Mouse (Mus musculus): ENCODE measurements at regions not wholly inside any gene's neighbourhood (a gene's known extent, or its start where the extent isn't known, plus 50 kb on each side); places are given as distances from the start of the nearest gene placed in this dataset.

DNA sequence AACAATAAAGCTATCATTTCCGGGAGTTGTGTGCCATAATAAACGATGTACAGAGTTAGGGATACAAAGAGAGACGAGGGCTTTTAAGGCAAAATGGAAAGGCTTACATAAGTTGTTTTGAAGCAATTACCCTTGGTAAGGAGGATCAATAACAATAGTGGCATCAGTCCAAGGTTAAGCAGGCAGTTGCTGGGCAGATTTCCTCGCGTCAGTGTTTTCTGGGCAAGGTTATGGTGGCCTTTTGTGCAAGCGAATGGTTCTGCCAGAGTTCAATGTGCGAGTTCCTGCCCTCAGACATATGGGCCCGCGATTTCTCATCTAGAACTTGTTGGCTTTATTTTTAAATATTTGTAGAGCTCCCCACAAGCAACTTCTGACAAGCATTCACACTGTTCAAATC is 597.7 kb downstream of the Gm19410 start:
- no peak for DNase-seq (ENCODE audit: low spot score)

DNA sequence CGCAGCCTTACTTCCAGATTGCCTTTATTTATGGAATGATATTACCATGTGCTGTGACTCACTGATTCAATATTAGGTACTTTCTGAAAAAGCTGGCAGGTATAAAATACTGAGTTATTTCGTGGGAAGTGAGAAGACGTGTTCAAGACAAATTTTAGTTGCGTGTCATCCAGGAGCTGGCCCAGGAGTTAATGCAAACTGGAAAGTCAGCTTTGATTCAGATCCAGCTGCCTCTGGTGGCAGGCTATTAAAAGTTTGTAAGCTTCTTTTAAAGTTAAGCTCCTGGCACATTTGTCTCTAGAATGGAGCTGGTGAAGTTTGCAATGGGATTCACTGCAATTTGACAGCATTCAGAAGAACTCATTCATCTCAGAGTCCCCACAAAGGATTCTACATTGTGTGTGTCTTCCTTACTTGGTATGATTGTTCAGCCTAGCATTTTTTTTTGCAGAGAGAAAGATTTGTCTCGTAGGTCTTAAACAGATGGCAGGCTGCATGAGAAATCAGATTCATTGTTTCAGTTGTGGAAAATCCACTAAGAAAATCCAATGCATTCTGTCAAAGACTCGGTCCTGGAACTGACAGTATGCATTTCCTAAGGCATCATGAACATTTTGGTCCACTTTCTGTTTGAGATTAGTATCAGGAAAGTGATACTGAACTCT is 599.1 kb downstream of the Gm19410 start:
- no peak for DNase-seq (ENCODE audit: low spot score)

DNA sequence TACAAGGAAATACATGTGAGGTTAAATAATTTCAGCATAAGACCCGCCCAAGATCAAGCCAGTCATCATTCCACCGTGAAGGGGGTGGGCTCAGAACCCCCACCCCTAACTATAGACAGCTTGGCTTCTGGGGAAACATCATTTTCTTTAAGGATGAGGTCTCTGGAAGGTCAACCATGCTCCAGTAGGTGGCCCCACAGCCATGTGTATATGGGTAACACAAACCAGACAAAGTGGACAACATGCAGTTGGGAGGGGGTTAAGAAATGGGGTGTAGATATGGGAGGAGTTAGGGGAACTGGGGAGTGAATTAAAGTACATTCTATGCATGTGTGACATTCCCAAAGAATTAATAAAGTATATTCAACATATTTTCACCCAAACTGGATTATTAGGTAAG is 600.4 kb downstream of the Gm19410 start:
- no peak for DNase-seq (ENCODE audit: low spot score)

DNA sequence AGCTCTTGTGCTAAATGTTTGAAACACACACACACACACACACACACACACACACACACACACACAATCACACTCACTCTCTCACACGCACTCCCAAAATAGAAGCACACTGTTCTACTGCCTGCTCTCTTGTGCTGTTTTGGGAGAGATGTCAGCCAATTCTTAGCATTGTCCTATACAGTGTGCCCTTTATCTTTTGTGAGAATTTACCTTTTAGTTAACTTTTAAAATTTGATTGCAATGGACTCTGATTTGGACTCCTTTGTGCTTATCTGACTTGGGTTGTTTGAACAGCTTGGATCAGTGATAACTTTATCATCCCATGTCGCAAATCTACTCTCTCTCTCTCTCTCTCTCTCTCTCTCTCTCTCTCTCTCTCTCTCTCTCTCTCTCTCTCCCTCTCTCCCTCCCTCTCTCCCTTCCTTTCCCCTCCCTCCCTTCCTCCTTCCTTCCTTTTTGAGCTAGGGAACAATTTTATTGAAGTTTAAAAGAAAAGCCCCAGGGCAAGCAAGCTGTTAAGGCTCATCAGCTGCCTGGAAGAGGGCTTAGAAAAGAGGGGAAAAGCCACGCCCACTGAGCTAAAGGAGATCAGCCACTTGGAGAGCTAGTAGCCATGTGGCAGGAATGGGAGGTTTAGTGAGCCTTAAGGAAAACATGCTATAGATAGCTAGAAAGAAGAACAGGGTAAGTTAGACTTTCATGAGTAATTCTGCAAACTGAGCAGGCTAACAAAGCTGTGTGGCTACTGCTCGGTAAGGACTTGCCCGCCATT is 611.2 kb downstream of the Gm19410 start:
- no peak for DNase-seq (ENCODE audit: low spot score)

DNA sequence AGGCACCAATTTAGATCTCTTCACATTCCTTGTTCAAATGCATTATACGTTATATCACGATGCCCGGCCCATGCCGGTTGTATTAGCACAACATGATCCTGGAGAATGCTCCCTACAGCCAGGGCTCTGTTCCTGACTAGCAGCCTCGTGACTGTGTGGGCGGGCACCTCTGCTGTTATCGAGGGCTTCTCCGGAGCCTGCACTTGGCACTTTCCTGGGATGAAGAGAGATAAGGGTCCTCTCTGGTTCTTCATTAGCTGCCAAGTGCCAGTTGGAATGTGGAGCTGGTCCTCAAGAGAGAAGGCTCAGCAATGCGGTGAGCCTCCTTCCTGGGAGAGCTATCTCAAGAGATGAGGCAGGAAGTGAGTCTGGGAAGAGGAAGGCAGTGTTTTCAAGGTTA is 598.9 kb upstream of the AI429214 start:
- DNase-seq (ENCODE audit: low spot score): no peak

DNA sequence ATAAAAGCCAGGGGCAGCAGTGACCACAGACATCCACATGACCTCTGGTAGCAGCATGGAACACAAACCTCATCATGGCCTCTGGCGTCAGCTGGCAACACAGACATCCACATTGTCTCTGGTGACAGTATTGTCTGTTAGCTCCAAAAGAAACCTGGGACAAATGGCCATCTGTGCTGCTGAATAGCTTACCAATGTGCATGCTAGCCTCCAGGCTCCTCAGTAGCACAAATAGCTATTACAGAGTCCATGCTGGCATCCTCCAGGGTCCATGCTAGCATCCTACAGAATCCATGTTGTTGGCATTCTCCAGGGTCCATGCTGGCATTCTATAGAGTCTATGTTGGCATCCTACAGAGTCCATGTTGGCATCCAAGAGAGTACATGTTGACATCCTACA is 596.9 kb upstream of the AI429214 start:
- no peak for DNase-seq (ENCODE audit: low spot score)

DNA sequence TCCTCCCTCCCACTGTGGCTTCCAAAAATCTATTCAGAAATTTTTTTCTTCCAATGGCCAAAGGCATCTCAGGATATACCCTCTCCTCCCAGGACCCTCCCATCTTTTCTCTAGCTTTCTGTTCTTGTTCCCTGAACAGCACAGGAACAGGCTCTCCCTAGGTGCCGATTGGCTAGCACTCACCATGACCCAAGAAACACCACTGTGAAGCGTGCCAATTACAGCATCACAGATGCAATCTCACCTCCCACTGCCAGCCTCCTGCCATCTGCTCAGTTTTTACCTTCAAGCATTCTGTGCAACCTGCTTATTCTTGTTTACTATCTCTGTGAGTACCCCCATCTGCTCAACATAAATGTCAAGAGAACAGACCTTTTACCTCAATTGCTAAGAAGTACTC is 586.7 kb upstream of the AI429214 start:
- no peak for DNase-seq (ENCODE audit: low spot score)
